Mouse (Mus musculus): ENCODE data around the gene Add3.

GRCm38 (mm10) chr19:53180168-53180803, 40.0 kb downstream of the Add3 start:
- no peak for TF ChIP-seq CTCF (IDR thresholded peaks at IDR 0.05; ENCODE audit: low read depth, low read length)
- no peak for TF ChIP-seq POLR2A (IDR thresholded peaks at IDR 0.05; ENCODE audit: borderline replicate concordance, low read depth, low read length)
